In the genomic region with DNA sequence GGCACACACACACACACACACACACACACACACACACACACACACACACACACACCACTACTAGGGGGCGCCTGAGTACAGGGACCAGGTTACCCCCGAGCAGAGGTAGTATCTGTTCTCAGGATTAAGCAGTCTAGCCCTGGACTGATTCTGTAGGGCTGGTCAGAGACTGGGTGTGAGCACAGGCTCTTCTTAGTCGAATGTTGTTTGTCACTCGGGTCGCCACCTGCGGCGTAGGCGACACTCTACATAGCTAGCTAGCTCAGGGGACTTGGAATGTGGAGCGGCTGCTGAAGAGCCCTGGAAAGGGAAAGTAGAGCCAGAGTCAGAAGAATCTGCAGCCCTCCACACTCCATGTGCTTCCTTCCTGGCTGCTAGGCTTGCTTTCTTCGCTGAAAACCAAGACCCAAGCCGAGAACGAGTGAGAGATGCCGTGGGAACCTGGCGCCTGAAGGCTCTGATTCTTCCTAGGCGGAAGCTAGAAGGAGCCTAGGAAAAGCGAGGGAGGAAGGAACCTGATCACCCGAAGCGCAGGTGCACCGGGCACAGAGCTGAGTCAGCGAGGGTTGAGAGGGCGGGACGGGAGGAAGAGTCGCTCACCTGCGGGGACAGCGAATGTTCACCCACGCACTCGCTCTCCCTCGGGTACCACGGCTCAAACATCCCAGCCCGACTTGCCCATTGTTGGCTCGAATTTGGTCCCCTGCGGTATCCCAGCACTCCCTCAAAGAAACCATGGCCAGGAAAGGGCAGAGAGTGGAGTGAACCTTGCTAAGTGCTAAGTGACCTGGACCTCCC, we compare ENCODE assay signal across 7 mouse cellular contexts. TPM values are rescaled to one million over a fixed set of nuclear protein-coding genes. Genes with fewer than 3 reads are reported as not detected.
A peak's percentile ranks its signal among the peaks of the same experiment; 100 is the strongest.
DNase-seq lines count a peak whose midpoint lies in the region; ATAC-seq lines count a peak whose summit lies in the region.

No protein-coding gene starts in this region.

- no peak for ATAC-seq in megakaryocyte, adult 5-6 weeks (ENCODE audit: poor library complexity, severe bottlenecking)
- ATAC-seq in hematopoietic stem cell, adult 5-6 weeks (replicated peaks in 1 of 2; ENCODE audit: insufficient read depth in 1 of 2, low FRiP score in 2 of 2, low TSS enrichment in 1 of 2, low read depth in 1 of 2, poor library complexity in 2 of 2, severe bottlenecking in 2 of 2) = peak; percentile 21 to 28; a peak in 1 of 4 replicates
- no peak for ATAC-seq in liver, embryonic 13.5 days (ENCODE audit: low read depth)

- DNase-seq in cerebellum, postnatal 25 days = peak; percentile 77 to 80
- DNase-seq in liver, embryonic 13.5 days = no peak
- peak; percentile 34 for DNase-seq in right cerebral cortex, postnatal 14 days
- no peak for DNase-seq in B cell, adult 2 months

- peak overlapping the region; percentile 78 for H3K4me3 ChIP-seq in megakaryocyte, embryonic 14.5 days (replicated peaks)
- H3K4me3 ChIP-seq in liver, embryonic 13.5 days (replicated peaks) = peak overlapping the region; percentile 56

- H3K27me3 ChIP-seq in megakaryocyte, embryonic 14.5 days (replicated peaks) = peaks cover 92% of the 10 kb centered on the region
- peaks cover 71% of the 10 kb centered on the region for H3K27me3 ChIP-seq in liver, embryonic 13.5 days

- 1% methylated on average over 32 of the region's 32 CpGs for WGBS in liver, embryonic 13.5 days (ENCODE audit: insufficient replicate concordance)

- no peak overlapping the region for H3K27ac ChIP-seq in liver, embryonic 13.5 days

- no peaks in the 10 kb centered on the region for H3K36me3 ChIP-seq in megakaryocyte, embryonic 14.5 days (replicated peaks; ENCODE audit: low read length)
- H3K36me3 ChIP-seq in liver, embryonic 13.5 days = no peaks in the 10 kb centered on the region

- peaks cover 16% of the 10 kb centered on the region for H3K9me3 ChIP-seq in megakaryocyte, embryonic 14.5 days
- H3K9me3 ChIP-seq in liver, embryonic 13.5 days (replicated peaks) = no peaks in the 10 kb centered on the region

- peaks cover 32% of the 10 kb centered on the region for H3K4me1 ChIP-seq in megakaryocyte, embryonic 14.5 days
- peaks cover 3% of the 10 kb centered on the region for H3K4me1 ChIP-seq in liver, embryonic 13.5 days (replicated peaks)

- no peak overlapping the region for H3K9ac ChIP-seq in liver, embryonic 13.5 days

- H3K4me2 ChIP-seq in liver, embryonic 13.5 days = peak overlapping the region; percentile 64

RNA-seq across cellular contexts. Expression of gene Gm13889, which starts 2.0 kb away (rescaled TPM):
- polyA plus RNA-seq in megakaryocyte, embryonic 14.5 days (2012; ENCODE audit: insufficient read depth, low replicate concordance) = 1.7 and 2.1 TPM in 2 replicates
- 0.11 TPM in 1 of 2 replicates, not detected in the other for total RNA-seq in megakaryocyte, adult 5-6 weeks (2015)
- 0.51 TPM in 1 of 2 replicates, not detected in the other for total RNA-seq in megakaryocyte, adult 5-6 weeks (2017)
- total RNA-seq in hematopoietic stem cell, adult 5-6 weeks (2017) = not detected in 2 replicates
- polyA plus RNA-seq in liver, embryonic 13.5 days (2015; fragmentation: Nextera tagmentation; extraction: Ambion mirVana) = 1.7 and 2.2 TPM in 2 replicates

RNA-seq across cellular contexts. Expression of gene Gm27027, which starts 41.2 kb away (rescaled TPM):
- not detected in 2 replicates for polyA plus RNA-seq in megakaryocyte, embryonic 14.5 days (2012; ENCODE audit: insufficient read depth, low replicate concordance)
- total RNA-seq in megakaryocyte, adult 5-6 weeks (2015) = not detected in 2 replicates
- total RNA-seq in megakaryocyte, adult 5-6 weeks (2017) = not detected in 2 replicates
- not detected in 2 replicates for total RNA-seq in hematopoietic stem cell, adult 5-6 weeks (2017)
- not detected in 2 replicates for polyA plus RNA-seq in liver, embryonic 13.5 days (2015; fragmentation: Nextera tagmentation; extraction: Ambion mirVana)

RNA-seq across cellular contexts. Expression of gene Alkbh3, which starts 55.6 kb away (rescaled TPM):
- polyA plus RNA-seq in megakaryocyte, embryonic 14.5 days (2012; ENCODE audit: insufficient read depth, low replicate concordance) = 18.0 and 31.2 TPM in 2 replicates
- 64.3 and 71.6 TPM in 2 replicates for total RNA-seq in megakaryocyte, adult 5-6 weeks (2015)
- 26.0 and 27.2 TPM in 2 replicates for total RNA-seq in megakaryocyte, adult 5-6 weeks (2017)
- 29.3 and 39.2 TPM in 2 replicates for total RNA-seq in hematopoietic stem cell, adult 5-6 weeks (2017)
- 34.6 and 37.2 TPM in 2 replicates for polyA plus RNA-seq in liver, embryonic 13.5 days (2015; fragmentation: Nextera tagmentation; extraction: Ambion mirVana)

Comparison
In these comparisons a context has a peak if more than half of its experiments do, and no peak if none do; other contexts are left out.
1. ATAC-seq: peak in hematopoietic stem cell, adult 5-6 weeks (2 of 2); none in megakaryocyte, adult 5-6 weeks (single experiment) and liver, embryonic 13.5 days (single experiment).
2. DNase-seq: peak in cerebellum, postnatal 25 days (2 of 2) and right cerebral cortex, postnatal 14 days (single experiment); none in liver, embryonic 13.5 days (single experiment) and B cell, adult 2 months (0 of 2).